Mouse (Mus musculus) stomach, postnatal 0 days (tissue): ENCODE data around the gene Tpi1.

ENCODE experiments used
- CTCF ChIP-seq: IDR thresholded peaks from 2 replicates; pipeline ENCODE4 v1.5.1; 2016; ENCODE audit warnings: antibody characterized with exemption, low read depth, mild to moderate bottlenecking, moderate library complexity
- EP300 ChIP-seq: optimal IDR thresholded peaks from 2 replicates; pipeline ENCODE3; 2016; ENCODE audit warnings: antibody characterized with exemption

DNA sequence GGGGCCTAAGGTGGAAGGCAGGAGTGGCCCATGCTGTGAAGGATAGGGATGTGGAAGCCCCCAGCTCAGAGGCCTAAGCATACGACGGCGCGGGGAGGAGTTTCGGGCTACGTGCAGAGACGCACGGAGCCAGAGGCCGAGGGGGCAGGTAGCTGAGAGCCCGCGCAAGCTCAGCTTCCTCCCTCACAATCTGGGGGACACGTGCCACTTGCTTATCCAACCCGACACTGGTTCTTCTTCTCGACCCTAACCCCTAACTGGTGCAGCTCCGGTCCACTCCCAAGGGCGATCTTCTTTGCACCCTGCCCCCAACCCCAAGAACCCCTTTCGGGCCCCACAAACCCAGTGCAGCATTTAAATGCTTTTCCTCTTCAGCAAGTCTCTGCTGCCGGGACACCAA lies 600 bp downstream of the Tpi1 start:
- TF ChIP-seq CTCF (no peak), EP300 (no peak)
